Mouse (Mus musculus): ENCODE data around the gene Tnni2. TPM values are rescaled to one million over a fixed set of nuclear protein-coding genes. Genes with fewer than 3 reads are reported as not detected.
A peak's percentile ranks its signal among the peaks of the same experiment; 100 is the strongest.

Gene Tnni2
- polyA plus RNA-seq, 1 experiment from 2014 or later: 20.6 TPM

- Histone ChIP-seq H3K36me3 (ENCODE audit: inconsistent target) (no peaks in the 10 kb centered on the region), H3K79me2 (ENCODE audit: inconsistent target) (no peaks in the 10 kb centered on the region), H3K4me3 (ENCODE audit: inconsistent target) (no peak overlapping the region), H3K27ac (no peak overlapping the region)
- WGBS (ENCODE audit: missing documents): 89% methylated on average over 4 of the region's 5 CpGs
These were observed 922 bp upstream of the Tnni2 start for GRCm38 (mm10) chr7:142440657-142441114.

DNA sequence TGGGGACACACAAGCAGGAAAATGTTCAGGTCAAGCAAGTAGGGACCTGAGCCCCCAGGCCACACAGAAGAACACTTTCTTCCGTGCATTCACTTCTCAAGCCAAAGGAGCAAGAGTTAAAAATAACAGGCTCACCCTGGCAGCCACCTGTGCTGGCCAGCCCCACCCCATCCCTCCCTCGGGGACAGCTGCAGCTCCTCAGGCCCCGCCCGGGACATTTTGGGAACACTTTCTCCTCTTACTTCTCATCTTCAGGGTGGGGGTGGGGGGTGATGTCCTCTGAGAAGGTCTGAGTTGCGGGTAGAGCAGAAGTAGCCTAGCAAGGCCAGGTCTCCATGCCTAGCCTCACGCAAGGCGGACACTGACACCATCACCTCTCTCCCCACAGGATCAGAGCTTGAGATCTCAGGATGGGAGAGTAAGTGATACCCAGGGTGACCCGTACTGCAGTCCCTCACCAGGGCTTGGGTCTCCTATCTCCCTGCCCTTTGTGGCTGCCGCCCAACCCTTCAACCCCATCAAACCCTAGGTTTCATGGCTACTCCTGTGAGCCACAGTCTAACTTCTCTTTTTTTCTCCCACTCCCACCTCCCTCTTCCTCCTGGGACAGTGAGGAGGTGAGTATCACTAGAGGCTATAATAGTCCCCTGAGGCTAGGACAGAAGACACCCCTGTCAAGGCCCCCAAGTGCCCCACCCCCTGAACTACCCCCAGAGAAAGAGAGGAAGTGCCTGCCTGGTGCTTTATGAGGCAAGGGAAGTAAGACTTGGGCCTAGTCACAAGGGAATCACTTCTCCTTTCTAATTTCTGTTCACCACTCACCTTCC, 686 bp downstream of the Tnni2 start:
- Histone ChIP-seq H3K27ac (peak overlapping the region; percentile 99), H3K36me3 (ENCODE audit: inconsistent target) (no peaks in the 10 kb centered on the region), H3K79me2 (ENCODE audit: inconsistent target) (no peaks in the 10 kb centered on the region), H3K4me3 (ENCODE audit: inconsistent target) (no peak overlapping the region)
- 45% methylated on average over 9 of the region's 9 CpGs for WGBS (ENCODE audit: missing documents)

- Histone ChIP-seq H3K27ac (peak overlapping the region; percentile 99), H3K79me2 (ENCODE audit: inconsistent target) (no peaks in the 10 kb centered on the region), H3K36me3 (ENCODE audit: inconsistent target) (no peaks in the 10 kb centered on the region), H3K4me3 (ENCODE audit: inconsistent target) (no peak overlapping the region)
- WGBS (ENCODE audit: missing documents): 52% methylated on average over 7 of the region's 7 CpGs
These were observed 1.4 kb downstream of the Tnni2 start for GRCm38 (mm10) chr7:142442908-142443420.

DNA sequence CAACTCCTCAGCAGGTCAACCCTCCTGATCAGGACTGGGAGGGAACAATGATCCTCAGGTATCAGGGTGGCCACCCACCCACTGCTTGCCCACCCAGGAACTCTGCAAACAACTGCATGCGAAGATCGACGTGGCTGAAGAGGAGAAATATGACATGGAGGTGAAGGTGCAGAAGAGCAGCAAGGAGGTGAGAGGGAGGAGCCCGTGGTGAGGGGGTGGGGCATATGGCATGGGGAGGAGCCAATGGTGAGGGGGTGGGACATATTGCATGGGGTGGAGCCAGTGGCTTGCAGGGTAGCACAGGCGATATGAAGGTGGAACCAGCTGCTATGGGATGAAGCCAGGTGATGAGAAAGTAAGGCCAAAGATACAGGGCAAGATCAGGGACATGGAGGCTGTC, 1.9 kb downstream of the Tnni2 start:
- WGBS (ENCODE audit: missing documents): 86% methylated on average over 5 of the region's 5 CpGs
- H3K27ac ChIP-seq: peak overlapping the region; percentile 99
- no peaks in the 10 kb centered on the region for H3K36me3 ChIP-seq (ENCODE audit: inconsistent target)
- no peak overlapping the region for H3K4me3 ChIP-seq (ENCODE audit: inconsistent target)
- H3K79me2 ChIP-seq (ENCODE audit: inconsistent target): no peaks in the 10 kb centered on the region

DNA sequence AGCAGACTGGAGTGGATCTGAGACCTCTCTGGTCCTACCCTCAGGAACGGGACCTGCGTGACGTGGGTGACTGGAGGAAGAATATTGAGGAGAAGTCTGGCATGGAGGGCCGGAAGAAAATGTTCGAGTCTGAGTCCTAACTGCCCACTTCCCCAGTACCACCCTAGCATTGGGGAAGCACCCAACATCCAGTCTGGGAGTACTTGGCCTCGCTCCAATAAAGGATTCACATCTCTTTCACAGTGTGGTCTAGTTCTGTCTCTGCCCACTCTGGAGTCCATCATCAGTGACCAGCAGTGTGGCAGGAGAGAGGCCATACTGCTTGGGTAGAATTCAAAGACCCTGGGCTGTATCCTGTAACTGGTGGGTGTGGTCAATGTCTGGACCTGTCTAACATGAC, 2.6 kb downstream of the Tnni2 start:
- Histone ChIP-seq H3K27ac (peak overlapping the region; percentile 99), H3K36me3 (ENCODE audit: inconsistent target) (no peaks in the 10 kb centered on the region), H3K79me2 (ENCODE audit: inconsistent target) (no peaks in the 10 kb centered on the region), H3K4me3 (ENCODE audit: inconsistent target) (no peak overlapping the region)
- 67% methylated on average over 6 of the region's 6 CpGs for WGBS (ENCODE audit: missing documents)

- 98% methylated on average over 6 of the region's 6 CpGs for WGBS (ENCODE audit: missing documents)
These were observed 3.7 kb downstream of the Tnni2 start for GRCm38 (mm10) chr7:142445324-142445723.

GRCm38 (mm10) chr7:142446264-142446663, 4.7 kb downstream of the Tnni2 start:
- Histone ChIP-seq H3K4me3 (ENCODE audit: inconsistent target) (no peak overlapping the region), H3K27ac (no peak overlapping the region), H3K79me2 (ENCODE audit: inconsistent target) (no peaks in the 10 kb centered on the region), H3K36me3 (ENCODE audit: inconsistent target) (no peaks in the 10 kb centered on the region)
- WGBS (ENCODE audit: missing documents): 92% methylated on average over 4 of the region's 4 CpGs

More at GRCm38 (mm10) chr7:142445324-142445723, 3.7 kb downstream of the Tnni2 start:
- Histone ChIP-seq H3K4me3 (ENCODE audit: inconsistent target) (no peak overlapping the region), H3K79me2 (ENCODE audit: inconsistent target) (no peaks in the 10 kb centered on the region), H3K36me3 (ENCODE audit: inconsistent target) (no peaks in the 10 kb centered on the region), H3K27ac (0 out of 2 replicates have a peak overlapping the region, but pooled peaks have one; percentile 99)

GRCm38 (mm10) chr7:142449038-142449617, 7.5 kb downstream of the Tnni2 start:
- H3K27ac ChIP-seq: peak overlapping the region; percentile 0; the same call in 1 of the 2 replicates

GRCm38 (mm10) chr7:142454706-142455105, 13.1 kb downstream of the Tnni2 start:
- H3K79me2 ChIP-seq (ENCODE audit: inconsistent target): no peaks in the 10 kb centered on the region
- WGBS (ENCODE audit: missing documents): 92% methylated on average over 1 of the region's 1 CpGs
- no peaks in the 10 kb centered on the region for H3K36me3 ChIP-seq (ENCODE audit: inconsistent target)
- no peak overlapping the region for H3K27ac ChIP-seq
- H3K4me3 ChIP-seq (ENCODE audit: inconsistent target): no peak overlapping the region

More at GRCm38 (mm10) chr7:142449038-142449617, 7.5 kb downstream of the Tnni2 start:
- Histone ChIP-seq H3K36me3 (ENCODE audit: inconsistent target) (no peaks in the 10 kb centered on the region), H3K4me3 (ENCODE audit: inconsistent target) (no peak overlapping the region), H3K79me2 (ENCODE audit: inconsistent target) (no peaks in the 10 kb centered on the region)
- WGBS (ENCODE audit: missing documents): 47% methylated on average over 6 of the region's 6 CpGs

DNA sequence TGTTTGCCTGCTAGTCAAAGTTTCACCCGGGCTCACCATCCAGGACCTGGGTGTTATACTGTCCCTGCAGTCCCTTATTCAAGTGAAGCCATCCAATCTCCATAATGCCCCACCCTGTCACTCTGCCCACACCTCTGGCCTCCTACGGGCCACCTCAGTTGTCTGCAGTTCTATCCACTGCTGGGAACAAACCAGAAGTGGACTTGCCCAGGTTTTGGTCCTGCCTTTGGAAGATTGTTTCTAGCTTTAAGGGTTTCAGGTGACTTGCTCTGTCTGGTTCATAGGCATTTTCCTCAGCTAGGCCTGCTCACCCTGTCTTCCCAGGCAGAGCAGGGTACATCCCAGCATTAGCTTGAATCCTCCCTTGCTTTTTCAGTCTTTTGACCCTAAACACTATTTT, 13.6 kb downstream of the Tnni2 start:
- no peak overlapping the region for H3K4me3 ChIP-seq (ENCODE audit: inconsistent target)
- 97% methylated on average over 2 of the region's 2 CpGs for WGBS (ENCODE audit: missing documents)
- H3K27ac ChIP-seq: no peak overlapping the region

GRCm38 (mm10) chr7:142456806-142457205, 15.2 kb downstream of the Tnni2 start:
- 96% methylated on average over 3 of the region's 3 CpGs for WGBS (ENCODE audit: missing documents)
- H3K4me3 ChIP-seq (ENCODE audit: inconsistent target): no peak overlapping the region
- peak overlapping the region; percentile 93 for H3K27ac ChIP-seq
- H3K36me3 ChIP-seq (ENCODE audit: inconsistent target): no peaks in the 10 kb centered on the region
- peaks cover 11% of the 10 kb centered on the region for H3K79me2 ChIP-seq (ENCODE audit: inconsistent target)

More for the DNA sequence above, 13.6 kb downstream of the Tnni2 start:
- Histone ChIP-seq H3K79me2 (ENCODE audit: inconsistent target) (no peaks in the 10 kb centered on the region; the same call in 1 of the 2 replicates), H3K36me3 (ENCODE audit: inconsistent target) (no peaks in the 10 kb centered on the region)

DNA sequence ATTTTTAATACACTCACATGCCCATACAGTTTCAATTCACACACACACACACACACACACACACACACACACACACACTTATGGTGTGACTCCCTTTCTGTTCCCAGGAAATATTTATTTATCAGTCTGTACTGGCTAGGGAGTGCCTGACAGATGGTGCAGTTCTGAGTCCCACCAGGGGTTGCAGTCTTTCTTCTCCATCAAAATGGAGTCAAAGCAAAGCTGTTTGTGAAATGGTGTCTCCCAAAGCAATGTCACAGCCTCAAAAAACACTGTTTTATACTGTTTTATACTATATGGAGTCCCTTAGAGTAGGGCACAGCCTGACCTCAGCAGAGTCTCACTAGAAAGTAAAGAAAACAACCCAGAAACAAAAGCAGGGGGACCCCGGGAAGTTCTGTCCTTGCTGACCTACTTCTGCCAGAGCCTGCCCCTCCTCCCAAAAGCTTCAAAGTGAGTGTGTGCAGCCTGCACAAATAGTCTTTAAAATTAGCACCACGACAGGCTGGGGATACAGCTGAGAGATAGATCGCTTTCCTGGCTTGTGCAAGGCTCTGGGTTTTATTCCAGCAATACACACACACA, 15.7 kb downstream of the Tnni2 start:
- Histone ChIP-seq H3K36me3 (ENCODE audit: inconsistent target) (no peaks in the 10 kb centered on the region), H3K4me3 (ENCODE audit: inconsistent target) (no peak overlapping the region), H3K27ac (peak overlapping the region; percentile 93), H3K79me2 (ENCODE audit: inconsistent target) (peaks cover 16% of the 10 kb centered on the region)
- WGBS (ENCODE audit: missing documents): 0% methylated on average over 3 of the region's 3 CpGs

DNA sequence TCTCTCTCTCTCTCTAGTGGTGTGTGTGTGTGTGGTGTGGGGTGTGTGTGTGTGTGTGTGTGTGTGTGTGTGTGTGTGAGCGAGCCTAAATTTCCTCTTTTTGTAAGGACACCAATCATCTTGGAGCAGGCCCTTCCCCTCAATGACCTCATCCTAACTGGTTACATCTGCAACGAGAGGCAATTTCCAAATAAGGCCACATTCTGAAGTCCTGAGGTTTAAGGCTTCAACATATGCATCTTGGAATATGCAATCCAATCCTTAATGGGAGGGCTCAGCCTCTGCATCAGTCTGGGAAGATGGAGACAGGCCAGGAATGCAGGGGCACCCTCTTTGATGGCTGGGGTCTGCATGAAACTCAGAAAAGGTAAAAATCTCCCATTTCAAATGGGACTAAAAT, 16.4 kb downstream of the Tnni2 start:
- WGBS (ENCODE audit: missing documents): 10% methylated on average over 2 of the region's 2 CpGs
- peak overlapping the region; percentile 93 for H3K27ac ChIP-seq
- H3K36me3 ChIP-seq (ENCODE audit: inconsistent target): no peaks in the 10 kb centered on the region
- H3K4me3 ChIP-seq (ENCODE audit: inconsistent target): no peak overlapping the region
- peaks cover 23% of the 10 kb centered on the region for H3K79me2 ChIP-seq (ENCODE audit: inconsistent target)

- peak overlapping the region; percentile 93 for H3K27ac ChIP-seq
- 89% methylated on average over 5 of the region's 5 CpGs for WGBS (ENCODE audit: missing documents)
- H3K36me3 ChIP-seq (ENCODE audit: inconsistent target): no peaks in the 10 kb centered on the region
- H3K79me2 ChIP-seq (ENCODE audit: inconsistent target): peaks cover 31% of the 10 kb centered on the region
- no peak overlapping the region for H3K4me3 ChIP-seq (ENCODE audit: inconsistent target)
These were observed 17.2 kb downstream of the Tnni2 start for GRCm38 (mm10) chr7:142458676-142459298.
